Mouse (Mus musculus): ENCODE results near the gene Otulinl. TPM values are rescaled to one million over a fixed set of nuclear protein-coding genes. Genes with fewer than 3 reads are reported as not detected.

Gene Otulinl
- polyA plus RNA-seq, 1 experiment from 2014 or later, result 58.5 TPM

DNA sequence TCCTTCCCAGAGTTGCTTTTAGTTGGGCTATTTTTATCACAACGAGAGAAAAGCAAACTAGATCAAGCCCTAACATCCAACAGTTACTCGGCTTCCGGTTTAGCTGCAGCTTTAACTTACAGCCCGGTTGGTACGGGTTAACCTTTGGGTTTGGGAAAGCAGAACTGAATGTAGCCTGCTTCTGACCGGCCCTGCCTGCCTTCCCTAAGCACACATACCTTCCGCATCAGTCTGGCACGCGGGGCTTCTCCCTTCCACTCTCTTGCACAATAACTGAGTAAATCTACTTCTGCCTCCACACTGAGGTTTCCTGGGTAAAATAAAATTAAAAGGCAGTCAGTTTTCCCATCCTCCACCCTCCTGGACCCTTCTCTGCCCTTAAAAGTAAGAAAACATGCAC is 17.3 kb downstream of the Otulinl start:
- 59% methylated on average over 9 of the region's 9 CpGs for WGBS
- H3K27ac ChIP-seq (ENCODE audit: low read length), result no peak overlapping the region
- TF ChIP-seq EP300 (IDR thresholded peaks at IDR 0.05), result no peak
- no peaks in the 10 kb centered on the region for H3K27me3 ChIP-seq (replicated peaks; ENCODE audit: insufficient read depth, low read length)
- no peak overlapping the region for H3K4me3 ChIP-seq (ENCODE audit: low read depth, low read length)
- no peak overlapping the region for H3K9ac ChIP-seq (replicated peaks; ENCODE audit: low read depth)
- ATAC-seq, result peak; percentile 34
- H3K4me2 ChIP-seq (replicated peaks; ENCODE audit: low read depth, low read length), result no peak overlapping the region
- no peaks in the 10 kb centered on the region for H3K36me3 ChIP-seq (ENCODE audit: insufficient read depth, low read length)
- no peaks in the 10 kb centered on the region for H3K9me3 ChIP-seq (ENCODE audit: low read length)
- no peaks in the 10 kb centered on the region for H3K4me1 ChIP-seq (ENCODE audit: insufficient read depth, low read depth, low read length)
- DNase-seq (ENCODE audit: low spot score), result peak; percentile 55

DNA sequence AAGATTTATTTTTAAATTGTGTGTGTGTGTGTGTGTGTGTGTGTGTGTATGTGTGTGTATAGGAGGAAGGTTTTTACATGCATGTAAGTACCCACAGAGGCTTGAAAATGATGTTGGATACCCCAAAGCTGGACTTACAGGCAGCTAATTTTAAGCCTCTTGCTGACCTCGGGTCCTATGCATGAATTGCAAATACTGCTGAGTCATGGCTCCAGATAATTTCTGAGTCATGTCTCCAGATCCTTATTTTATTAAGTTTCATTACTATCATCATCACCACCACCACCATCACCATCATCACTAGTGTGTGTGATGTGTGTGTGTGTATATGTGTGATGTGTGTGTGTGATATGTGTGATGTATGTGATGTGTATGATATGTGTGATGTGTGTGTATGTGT is 18.7 kb downstream of the Otulinl start:
- H3K27ac ChIP-seq (ENCODE audit: low read length), result no peak overlapping the region

DNA sequence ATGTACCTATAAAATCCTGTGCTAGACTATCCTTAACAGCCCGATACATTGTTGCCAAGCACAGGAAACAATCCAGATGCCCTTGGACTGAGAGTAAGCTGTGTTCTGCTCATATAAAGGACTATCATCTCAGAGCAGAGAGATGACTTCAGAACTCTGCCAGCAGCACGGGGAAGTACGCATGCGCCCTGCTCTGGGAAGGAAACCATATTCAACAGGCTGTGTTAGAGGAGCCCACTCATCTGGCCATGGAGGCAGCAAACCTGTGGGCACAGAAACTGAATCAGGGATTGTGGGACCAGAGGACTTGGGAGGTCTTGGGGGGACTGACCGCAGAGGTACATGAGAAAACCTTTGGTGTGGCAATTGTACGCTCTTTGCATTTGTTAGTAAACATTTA is 19.7 kb downstream of the Otulinl start:
- 88% methylated on average over 6 of the region's 6 CpGs for WGBS
- Histone ChIP-seq H3K4me1 (ENCODE audit: insufficient read depth, low read depth, low read length) (no peaks in the 10 kb centered on the region), H3K27me3 (replicated peaks; ENCODE audit: insufficient read depth, low read length) (no peaks in the 10 kb centered on the region), H3K4me2 (replicated peaks; ENCODE audit: low read depth, low read length) (no peak overlapping the region), H3K9me3 (ENCODE audit: low read length) (no peaks in the 10 kb centered on the region), H3K36me3 (ENCODE audit: insufficient read depth, low read length) (no peaks in the 10 kb centered on the region), H3K9ac (replicated peaks; ENCODE audit: low read depth) (no peak overlapping the region), H3K27ac (ENCODE audit: low read length) (no peak overlapping the region), H3K4me3 (ENCODE audit: low read depth, low read length) (no peak overlapping the region)
- DNase-seq (ENCODE audit: low spot score), result no peak
- no peak for ATAC-seq
- TF ChIP-seq CTCF (IDR thresholded peaks at IDR 0.05) (no peak), EP300 (IDR thresholded peaks at IDR 0.05) (no peak)

More for the DNA sequence above, 18.7 kb downstream of the Otulinl start:
- TF ChIP-seq CTCF (IDR thresholded peaks at IDR 0.05), result no peak
- TF ChIP-seq EP300 (IDR thresholded peaks at IDR 0.05), result no peak
- no peaks in the 10 kb centered on the region for H3K4me1 ChIP-seq (ENCODE audit: insufficient read depth, low read depth, low read length)
- no peaks in the 10 kb centered on the region for H3K9me3 ChIP-seq (ENCODE audit: low read length)
- WGBS, result 59% methylated on average over 1 of the region's 1 CpGs
- DNase-seq (ENCODE audit: low spot score) (no peak), ATAC-seq (no peak)
- H3K27me3 ChIP-seq (replicated peaks; ENCODE audit: insufficient read depth, low read length), result no peaks in the 10 kb centered on the region
- H3K4me2 ChIP-seq (replicated peaks; ENCODE audit: low read depth, low read length), result no peak overlapping the region
- H3K4me3 ChIP-seq (ENCODE audit: low read depth, low read length), result no peak overlapping the region
- H3K36me3 ChIP-seq (ENCODE audit: insufficient read depth, low read length), result no peaks in the 10 kb centered on the region
- H3K9ac ChIP-seq (replicated peaks; ENCODE audit: low read depth), result no peak overlapping the region

DNA sequence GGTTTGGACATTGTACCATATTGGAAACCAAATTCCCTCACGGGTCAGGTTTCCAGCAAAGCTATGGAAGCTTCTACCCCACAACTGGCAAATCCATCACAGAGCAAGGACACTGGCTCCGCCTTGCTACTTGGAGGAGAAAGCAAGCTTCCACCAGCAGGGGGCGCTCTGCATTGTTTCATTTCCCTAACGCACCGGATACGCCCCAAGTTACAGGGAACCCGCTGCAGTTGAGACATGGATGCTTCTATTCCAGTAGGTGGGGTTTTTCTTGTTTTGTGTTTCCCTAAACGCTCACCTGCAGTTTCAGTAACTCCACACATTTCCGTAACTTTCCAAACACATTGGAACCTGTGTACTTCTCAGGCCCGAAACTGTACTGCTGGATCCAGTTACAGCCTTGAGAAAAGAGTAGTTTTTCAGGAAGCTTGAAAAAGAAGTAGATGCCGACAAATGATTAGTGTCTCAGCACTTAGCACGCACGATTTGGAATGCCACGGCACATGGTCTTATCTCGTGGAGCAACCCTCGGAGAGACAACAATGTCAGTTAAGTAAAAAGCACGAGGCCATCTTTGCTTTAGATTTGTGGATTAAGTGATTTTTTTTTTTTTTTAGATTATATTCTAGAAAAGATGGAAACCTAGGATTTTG is 21.7 kb downstream of the Otulinl start:
- Histone ChIP-seq H3K9ac (replicated peaks; ENCODE audit: low read depth) (no peak overlapping the region), H3K4me2 (replicated peaks; ENCODE audit: low read depth, low read length) (no peak overlapping the region), H3K27ac (ENCODE audit: low read length) (no peak overlapping the region), H3K4me1 (ENCODE audit: insufficient read depth, low read depth, low read length) (no peaks in the 10 kb centered on the region), H3K36me3 (ENCODE audit: insufficient read depth, low read length) (no peaks in the 10 kb centered on the region), H3K4me3 (ENCODE audit: low read depth, low read length) (no peak overlapping the region), H3K9me3 (ENCODE audit: low read length) (no peaks in the 10 kb centered on the region), H3K27me3 (replicated peaks; ENCODE audit: insufficient read depth, low read length) (no peaks in the 10 kb centered on the region)
- ATAC-seq, result peak; percentile 71
- WGBS, result 33% methylated on average over 17 of the region's 17 CpGs
- no peak for TF ChIP-seq EP300 (IDR thresholded peaks at IDR 0.05)
- TF ChIP-seq CTCF (IDR thresholded peaks at IDR 0.05), result peak; percentile 92
- DNase-seq (ENCODE audit: low spot score), result peak; percentile 89

DNA sequence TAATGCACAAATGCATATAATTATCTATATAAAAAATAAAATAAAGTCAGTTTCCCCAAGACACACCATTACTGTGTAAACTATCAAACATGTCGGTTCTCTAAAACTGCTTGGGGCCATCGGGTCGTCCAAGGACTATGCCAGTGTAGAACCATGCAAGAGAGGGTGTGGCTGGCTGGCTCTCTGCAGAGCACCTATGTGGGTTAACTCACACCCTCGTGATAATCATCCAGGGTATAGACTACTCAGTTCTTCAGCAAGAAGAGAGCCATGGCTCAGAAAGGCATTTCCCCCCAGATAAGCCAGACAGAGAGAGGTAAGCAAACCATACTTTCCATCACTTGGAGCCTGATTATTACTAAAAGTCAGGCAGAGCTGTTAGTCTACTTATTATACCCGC is 22.2 kb downstream of the Otulinl start:
- ATAC-seq (no peak), DNase-seq (ENCODE audit: low spot score) (no peak)
- TF ChIP-seq EP300 (IDR thresholded peaks at IDR 0.05), result no peak
- no peak overlapping the region for H3K4me3 ChIP-seq (ENCODE audit: low read depth, low read length)
- no peak overlapping the region for H3K9ac ChIP-seq (replicated peaks; ENCODE audit: low read depth)
- no peaks in the 10 kb centered on the region for H3K27me3 ChIP-seq (replicated peaks; ENCODE audit: insufficient read depth, low read length)
- 85% methylated on average over 5 of the region's 5 CpGs for WGBS
- no peaks in the 10 kb centered on the region for H3K36me3 ChIP-seq (ENCODE audit: insufficient read depth, low read length)
- H3K27ac ChIP-seq (ENCODE audit: low read length), result no peak overlapping the region
- H3K4me1 ChIP-seq (ENCODE audit: insufficient read depth, low read depth, low read length), result no peaks in the 10 kb centered on the region
- H3K4me2 ChIP-seq (replicated peaks; ENCODE audit: low read depth, low read length), result no peak overlapping the region
- no peaks in the 10 kb centered on the region for H3K9me3 ChIP-seq (ENCODE audit: low read length)

DNA sequence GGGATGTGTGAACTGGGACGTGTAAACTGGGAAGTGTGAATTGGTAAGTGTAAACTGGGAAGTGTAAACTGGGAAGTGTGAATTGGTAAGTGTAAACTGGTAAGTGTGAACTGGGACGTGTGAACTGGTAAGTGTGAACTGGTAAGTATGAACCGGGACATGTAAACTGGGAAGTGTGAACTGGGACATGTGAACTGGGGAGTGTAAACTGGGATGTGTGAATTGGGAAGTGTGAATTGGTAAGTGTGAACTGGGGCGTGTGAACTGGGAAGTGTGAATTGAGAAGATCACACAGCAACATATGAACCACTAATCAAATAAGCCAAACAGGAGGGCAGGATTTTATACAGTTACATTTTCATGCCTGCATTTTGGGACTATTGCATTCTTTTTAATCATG is 23.0 kb downstream of the Otulinl start:
- no peaks in the 10 kb centered on the region for H3K9me3 ChIP-seq (ENCODE audit: low read length)
- no peak overlapping the region for H3K4me2 ChIP-seq (replicated peaks; ENCODE audit: low read depth, low read length)
- H3K27ac ChIP-seq (ENCODE audit: low read length), result no peak overlapping the region
- no peaks in the 10 kb centered on the region for H3K27me3 ChIP-seq (replicated peaks; ENCODE audit: insufficient read depth, low read length)
- no peak for DNase-seq (ENCODE audit: low spot score)
- H3K36me3 ChIP-seq (ENCODE audit: insufficient read depth, low read length), result no peaks in the 10 kb centered on the region
- no peaks in the 10 kb centered on the region for H3K4me1 ChIP-seq (ENCODE audit: insufficient read depth, low read depth, low read length)
- no peak overlapping the region for H3K4me3 ChIP-seq (ENCODE audit: low read depth, low read length)
- H3K9ac ChIP-seq (replicated peaks; ENCODE audit: low read depth), result no peak overlapping the region
- ATAC-seq, result no peak
- TF ChIP-seq EP300 (IDR thresholded peaks at IDR 0.05) (no peak), CTCF (IDR thresholded peaks at IDR 0.05) (no peak)
- 83% methylated on average over 4 of the region's 4 CpGs for WGBS

DNA sequence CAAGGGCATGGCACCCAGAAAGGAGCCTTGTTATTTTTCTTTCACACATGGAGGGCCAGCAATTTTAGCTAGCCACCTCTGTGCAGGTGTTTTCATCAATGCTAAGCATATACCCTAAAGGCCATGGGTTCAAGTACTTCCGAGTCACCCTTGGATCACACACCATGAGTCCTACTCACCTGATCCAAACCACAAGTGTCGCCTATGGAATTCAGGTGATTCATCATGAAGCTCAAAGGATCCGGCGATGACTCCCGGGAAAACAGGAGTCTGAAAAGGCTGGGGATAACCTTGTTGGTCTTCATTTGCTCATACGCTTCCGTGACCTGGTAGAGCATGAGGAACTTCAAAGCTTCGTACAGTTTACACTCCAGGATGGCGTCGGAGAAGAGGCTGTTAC is 23.5 kb downstream of the Otulinl start:
- no peak overlapping the region for H3K9ac ChIP-seq (replicated peaks; ENCODE audit: low read depth)
- no peak for ATAC-seq
- no peak overlapping the region for H3K27ac ChIP-seq (ENCODE audit: low read length)
- H3K9me3 ChIP-seq (ENCODE audit: low read length), result no peaks in the 10 kb centered on the region
- TF ChIP-seq EP300 (IDR thresholded peaks at IDR 0.05) (no peak), CTCF (IDR thresholded peaks at IDR 0.05) (no peak)
- no peak overlapping the region for H3K4me3 ChIP-seq (ENCODE audit: low read depth, low read length)
- no peaks in the 10 kb centered on the region for H3K4me1 ChIP-seq (ENCODE audit: insufficient read depth, low read depth, low read length)
- 88% methylated on average over 10 of the region's 10 CpGs for WGBS
- no peaks in the 10 kb centered on the region for H3K27me3 ChIP-seq (replicated peaks; ENCODE audit: insufficient read depth, low read length)
- no peaks in the 10 kb centered on the region for H3K36me3 ChIP-seq (ENCODE audit: insufficient read depth, low read length)
- H3K4me2 ChIP-seq (replicated peaks; ENCODE audit: low read depth, low read length), result no peak overlapping the region
- no peak for DNase-seq (ENCODE audit: low spot score)
